Mouse (Mus musculus): Measurements from ENCODE around the gene Chdh. TPM values are rescaled to one million over a fixed set of nuclear protein-coding genes. Genes with fewer than 3 reads are reported as not detected.

Gene Chdh
- polyA plus RNA-seq, 1 experiment: not detected

DNA sequence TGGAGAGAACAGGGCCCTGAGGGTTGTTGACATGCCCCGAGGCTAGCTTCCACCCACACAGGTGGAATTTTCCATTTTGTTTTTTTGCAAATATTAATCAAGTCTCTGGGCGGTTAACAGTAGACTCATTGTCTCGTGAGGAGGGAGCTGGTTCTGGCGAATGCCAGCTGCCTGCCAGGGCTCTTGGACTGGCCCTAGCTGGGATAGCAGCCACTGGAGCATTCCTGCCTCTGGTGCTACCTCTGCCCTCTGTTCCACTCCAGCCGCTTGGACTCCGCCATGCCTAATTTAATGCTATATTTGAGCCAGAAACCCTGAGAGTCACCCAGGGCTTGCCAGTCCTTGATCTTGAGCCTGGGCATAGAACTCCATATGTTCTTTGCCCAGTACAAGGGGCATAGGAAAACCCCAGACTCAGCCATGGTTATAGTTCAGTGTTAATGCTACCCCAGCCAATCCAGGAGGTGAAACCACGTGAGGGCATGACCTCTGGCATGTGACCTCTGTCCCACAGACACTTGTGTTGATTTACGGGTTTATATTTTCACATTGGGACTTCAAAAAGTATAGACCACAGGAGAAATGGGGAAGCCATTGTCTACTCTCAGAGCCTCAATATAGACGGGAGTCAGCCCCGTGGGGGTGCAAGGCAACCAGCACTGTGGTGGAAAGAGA is 3.2 kb downstream of the Chdh start:
- H3K4me2 ChIP-seq (ENCODE audit: low read depth): no peak overlapping the region
- H3K27me3 ChIP-seq (ENCODE audit: control insufficient read depth, insufficient read depth, insufficient read length): peaks cover 51% of the 10 kb centered on the region
- TF ChIP-seq CEBPB (IDR thresholded peaks at IDR 0.05; ENCODE audit: insufficient read depth, poor library complexity, severe bottlenecking) (no peak), E2F4 (IDR thresholded peaks at IDR 0.05; ENCODE audit: insufficient read depth) (no peak), TCF3 (IDR thresholded peaks at IDR 0.05; ENCODE audit: insufficient read length, low read depth) (no peak), POLR2A (IDR thresholded peaks at IDR 0.05; ENCODE audit: insufficient read length, low read depth) (no peak), REST (IDR thresholded peaks at IDR 0.05; ENCODE audit: insufficient read depth, insufficient read length) (no peak), TCF12 (IDR thresholded peaks at IDR 0.05; ENCODE audit: insufficient read depth, poor library complexity, severe bottlenecking) (no peak), MYOD1 (IDR thresholded peaks at IDR 0.05; ENCODE audit: control insufficient read depth in 1 of 3, insufficient read length in 2 of 3, low read depth in 2 of 3) (no peak), MYOG (IDR thresholded peaks at IDR 0.05; ENCODE audit: control insufficient read depth in 1 of 3, insufficient read depth in 1 of 3, insufficient read length in 2 of 3, low read depth in 2 of 3) (no peak), POLR2AphosphoS2 (IDR thresholded peaks at IDR 0.05; ENCODE audit: insufficient read length, low read depth) (no peak), SRF (IDR thresholded peaks at IDR 0.05; ENCODE audit: control insufficient read depth, insufficient read length, low read depth) (no peak), USF1 (IDR thresholded peaks at IDR 0.05; ENCODE audit: low read depth) (no peak)
- H3K4me3 ChIP-seq: no peak overlapping the region
- no peaks in the 10 kb centered on the region for H3K36me3 ChIP-seq (ENCODE audit: control insufficient read depth, insufficient read depth)
- no peaks in the 10 kb centered on the region for H3K79me2 ChIP-seq (ENCODE audit: control insufficient read depth, insufficient read depth)
- H3ac ChIP-seq (ENCODE audit: control insufficient read depth, insufficient read length): no peak overlapping the region

DNA sequence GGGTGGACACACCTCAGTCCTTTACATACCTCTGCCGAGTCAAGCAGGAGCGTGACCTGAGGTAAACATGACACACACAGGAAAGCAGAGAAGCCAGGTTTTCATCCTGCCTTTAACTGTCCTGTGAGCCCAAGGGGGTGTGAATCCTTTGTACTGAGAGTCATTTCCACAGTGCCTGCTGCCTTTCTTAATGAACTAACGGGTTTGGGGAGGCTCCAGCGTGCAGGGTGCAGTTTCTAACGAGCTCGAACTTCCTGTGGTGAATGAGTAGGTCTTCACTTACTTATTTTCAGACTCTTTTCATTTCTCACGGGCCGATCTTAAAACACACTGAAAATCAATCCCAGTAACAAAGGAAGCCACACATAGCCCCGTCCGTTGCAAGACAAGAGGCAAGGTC is 5.7 kb downstream of the Chdh start:
- H3K4me3 ChIP-seq: no peak overlapping the region
- TF ChIP-seq USF1 (IDR thresholded peaks at IDR 0.05; ENCODE audit: low read depth): no peak
- TF ChIP-seq CEBPB (IDR thresholded peaks at IDR 0.05; ENCODE audit: insufficient read depth, poor library complexity, severe bottlenecking): no peak
- no peak for TF ChIP-seq POLR2A (IDR thresholded peaks at IDR 0.05; ENCODE audit: insufficient read length, low read depth)
- no peak for TF ChIP-seq MYOD1 (IDR thresholded peaks at IDR 0.05; ENCODE audit: control insufficient read depth in 1 of 3, insufficient read length in 2 of 3, low read depth in 2 of 3)
- no peak for TF ChIP-seq E2F4 (IDR thresholded peaks at IDR 0.05; ENCODE audit: insufficient read depth)
- TF ChIP-seq REST (IDR thresholded peaks at IDR 0.05; ENCODE audit: insufficient read depth, insufficient read length): no peak
- no peak for TF ChIP-seq SRF (IDR thresholded peaks at IDR 0.05; ENCODE audit: control insufficient read depth, insufficient read length, low read depth)
- no peak for TF ChIP-seq POLR2AphosphoS2 (IDR thresholded peaks at IDR 0.05; ENCODE audit: insufficient read length, low read depth)
- TF ChIP-seq MAX (IDR thresholded peaks at IDR 0.05; ENCODE audit: low read depth): no peak
- TF ChIP-seq MYOG (IDR thresholded peaks at IDR 0.05; ENCODE audit: control insufficient read depth in 1 of 3, insufficient read depth in 1 of 3, insufficient read length in 2 of 3, low read depth in 2 of 3): no peak
- TF ChIP-seq TCF12 (IDR thresholded peaks at IDR 0.05; ENCODE audit: insufficient read depth, poor library complexity, severe bottlenecking): no peak
- no peak for TF ChIP-seq TCF3 (IDR thresholded peaks at IDR 0.05; ENCODE audit: insufficient read length, low read depth)
- no peaks in the 10 kb centered on the region for H3K36me3 ChIP-seq (ENCODE audit: control insufficient read depth, insufficient read depth)
- no peak overlapping the region for H3ac ChIP-seq (ENCODE audit: control insufficient read depth, insufficient read length)
- H3K79me2 ChIP-seq (ENCODE audit: control insufficient read depth, insufficient read depth): no peaks in the 10 kb centered on the region
- peaks cover 37% of the 10 kb centered on the region for H3K27me3 ChIP-seq (ENCODE audit: control insufficient read depth, insufficient read depth, insufficient read length)
- no peak overlapping the region for H3K4me2 ChIP-seq (ENCODE audit: low read depth)

DNA sequence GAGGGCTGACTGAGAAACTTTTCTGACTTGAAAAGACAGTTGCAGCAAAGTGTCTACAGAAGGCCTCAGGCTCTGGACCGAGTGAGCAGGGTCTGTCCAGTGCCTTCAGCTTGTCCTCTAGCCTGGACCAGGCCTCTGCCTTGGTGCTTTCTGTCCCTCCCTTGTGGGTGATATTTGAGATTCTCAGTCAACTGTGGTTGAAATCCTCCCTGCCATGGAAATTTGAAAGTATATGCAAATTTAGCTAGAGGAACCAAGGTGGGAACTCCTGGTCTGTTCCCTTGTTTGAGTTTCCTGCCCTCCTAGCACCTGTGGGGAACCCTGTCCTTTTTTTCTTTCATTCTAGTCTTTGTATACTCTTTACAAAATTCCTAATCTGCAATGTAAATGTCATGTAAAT is 6.2 kb downstream of the Chdh start:
- H3K27me3 ChIP-seq (ENCODE audit: control insufficient read depth, insufficient read depth, insufficient read length): peaks cover 35% of the 10 kb centered on the region
- TF ChIP-seq USF1 (IDR thresholded peaks at IDR 0.05; ENCODE audit: low read depth): no peak
- no peak for TF ChIP-seq REST (IDR thresholded peaks at IDR 0.05; ENCODE audit: insufficient read depth, insufficient read length)
- no peak for TF ChIP-seq POLR2AphosphoS2 (IDR thresholded peaks at IDR 0.05; ENCODE audit: insufficient read length, low read depth)
- TF ChIP-seq MAX (IDR thresholded peaks at IDR 0.05; ENCODE audit: low read depth): no peak
- TF ChIP-seq TCF3 (IDR thresholded peaks at IDR 0.05; ENCODE audit: insufficient read length, low read depth): no peak
- no peak for TF ChIP-seq CEBPB (IDR thresholded peaks at IDR 0.05; ENCODE audit: insufficient read depth, poor library complexity, severe bottlenecking)
- TF ChIP-seq TCF12 (IDR thresholded peaks at IDR 0.05; ENCODE audit: insufficient read depth, poor library complexity, severe bottlenecking): no peak
- no peak for TF ChIP-seq POLR2A (IDR thresholded peaks at IDR 0.05; ENCODE audit: insufficient read length, low read depth)
- TF ChIP-seq MYOD1 (IDR thresholded peaks at IDR 0.05; ENCODE audit: control insufficient read depth in 1 of 3, insufficient read length in 2 of 3, low read depth in 2 of 3): no peak
- no peak for TF ChIP-seq E2F4 (IDR thresholded peaks at IDR 0.05; ENCODE audit: insufficient read depth)
- no peak for TF ChIP-seq SRF (IDR thresholded peaks at IDR 0.05; ENCODE audit: control insufficient read depth, insufficient read length, low read depth)
- no peak for TF ChIP-seq MYOG (IDR thresholded peaks at IDR 0.05; ENCODE audit: control insufficient read depth in 1 of 3, insufficient read depth in 1 of 3, insufficient read length in 2 of 3, low read depth in 2 of 3)
- H3K4me2 ChIP-seq (ENCODE audit: low read depth): no peak overlapping the region
- no peak overlapping the region for H3K4me3 ChIP-seq
- H3ac ChIP-seq (ENCODE audit: control insufficient read depth, insufficient read length): no peak overlapping the region
- no peaks in the 10 kb centered on the region for H3K79me2 ChIP-seq (ENCODE audit: control insufficient read depth, insufficient read depth)
- no peaks in the 10 kb centered on the region for H3K36me3 ChIP-seq (ENCODE audit: control insufficient read depth, insufficient read depth)

GRCm38 (mm10) chr14:30016666-30017065 is 7.8 kb downstream of the Chdh start:
- H3K4me3 ChIP-seq: no peak overlapping the region
- TF ChIP-seq MYOG (IDR thresholded peaks at IDR 0.05; ENCODE audit: control insufficient read depth in 1 of 3, insufficient read depth in 1 of 3, insufficient read length in 2 of 3, low read depth in 2 of 3): no peak
- no peak for TF ChIP-seq REST (IDR thresholded peaks at IDR 0.05; ENCODE audit: insufficient read depth, insufficient read length)
- no peak for TF ChIP-seq CEBPB (IDR thresholded peaks at IDR 0.05; ENCODE audit: insufficient read depth, poor library complexity, severe bottlenecking)
- TF ChIP-seq MYOD1 (IDR thresholded peaks at IDR 0.05; ENCODE audit: control insufficient read depth in 1 of 3, insufficient read length in 2 of 3, low read depth in 2 of 3): no peak
- no peak for TF ChIP-seq SRF (IDR thresholded peaks at IDR 0.05; ENCODE audit: control insufficient read depth, insufficient read length, low read depth)
- no peak for TF ChIP-seq TCF3 (IDR thresholded peaks at IDR 0.05; ENCODE audit: insufficient read length, low read depth)
- no peak for TF ChIP-seq E2F4 (IDR thresholded peaks at IDR 0.05; ENCODE audit: insufficient read depth)
- no peak for TF ChIP-seq TCF12 (IDR thresholded peaks at IDR 0.05; ENCODE audit: insufficient read depth, poor library complexity, severe bottlenecking)
- TF ChIP-seq USF1 (IDR thresholded peaks at IDR 0.05; ENCODE audit: low read depth): no peak
- TF ChIP-seq MAX (IDR thresholded peaks at IDR 0.05; ENCODE audit: low read depth): no peak
- TF ChIP-seq POLR2AphosphoS2 (IDR thresholded peaks at IDR 0.05; ENCODE audit: insufficient read length, low read depth): no peak
- no peak for TF ChIP-seq POLR2A (IDR thresholded peaks at IDR 0.05; ENCODE audit: insufficient read length, low read depth)
- H3K4me2 ChIP-seq (ENCODE audit: low read depth): no peak overlapping the region
- no peaks in the 10 kb centered on the region for H3K36me3 ChIP-seq (ENCODE audit: control insufficient read depth, insufficient read depth)
- H3K27me3 ChIP-seq (ENCODE audit: control insufficient read depth, insufficient read depth, insufficient read length): peaks cover 34% of the 10 kb centered on the region
- no peaks in the 10 kb centered on the region for H3K79me2 ChIP-seq (ENCODE audit: control insufficient read depth, insufficient read depth)
- no peak overlapping the region for H3ac ChIP-seq (ENCODE audit: control insufficient read depth, insufficient read length)

All from myocyte (in vitro differentiated cells).